Mouse (Mus musculus) cerebellum, adult 9-11 months (tissue): ENCODE results near the gene Anks6.

ENCODE experiments used
- DNase-seq: peaks from one replicate; pipeline ENCODE4 v3.0.0; 2022

Anks6 gene

GRCm38 (mm10) chr4:46988824-46989223 lies 68.4 kb downstream of the Anks6 start:
- DNase-seq: no peak

GRCm38 (mm10) chr4:46988257-46988656 lies 69.0 kb downstream of the Anks6 start:
- DNase-seq: no peak

GRCm38 (mm10) chr4:46987809-46988208 lies 69.4 kb downstream of the Anks6 start:
- DNase-seq: no peak

GRCm38 (mm10) chr4:46986054-46986453 lies 71.2 kb downstream of the Anks6 start:
- DNase-seq: peak; percentile 77

GRCm38 (mm10) chr4:46982912-46983311 lies 74.3 kb downstream of the Anks6 start:
- peak; percentile 52 for DNase-seq

- peak; percentile 55 for DNase-seq
Observed at GRCm38 (mm10) chr4:46982094-46982493, 75.1 kb downstream of the Anks6 start.

GRCm38 (mm10) chr4:46978371-46978770 lies 78.9 kb downstream of the Anks6 start:
- DNase-seq: no peak

GRCm38 (mm10) chr4:46977161-46977560 lies 80.1 kb downstream of the Anks6 start:
- DNase-seq: peak; percentile 65

GRCm38 (mm10) chr4:46976671-46977071 lies 80.6 kb downstream of the Anks6 start:
- DNase-seq: peak; percentile 91

GRCm38 (mm10) chr4:46973322-46973721 lies 83.9 kb downstream of the Anks6 start:
- no peak for DNase-seq

- DNase-seq: no peak
Observed at GRCm38 (mm10) chr4:46967981-46968380, 89.2 kb downstream of the Anks6 start.

GRCm38 (mm10) chr4:46966551-46966950 lies 90.7 kb downstream of the Anks6 start:
- DNase-seq: no peak
